Mouse (Mus musculus): ENCODE results near the gene Ric8a.

DNA sequence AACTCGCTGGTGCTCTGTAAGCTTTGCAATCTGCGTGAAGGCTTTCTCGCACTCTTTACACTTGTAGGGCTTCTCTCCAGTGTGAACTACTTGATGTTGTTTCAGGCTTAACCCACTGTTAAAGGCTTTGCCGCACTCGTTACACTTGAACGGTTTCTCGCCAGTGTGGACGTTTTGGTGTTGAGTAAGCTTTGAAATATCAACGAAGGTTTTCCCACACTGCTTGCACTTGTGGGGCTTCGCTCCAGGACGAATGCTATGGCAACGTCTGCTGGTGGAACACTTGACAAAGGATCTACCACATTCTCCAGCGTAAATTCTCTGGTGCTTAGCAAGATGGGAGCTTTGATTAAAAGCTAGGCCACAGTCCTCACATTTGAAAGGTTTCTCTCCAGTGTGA lies 45.0 kb upstream of the Ric8a start:
- TF ChIP-seq CTCF (IDR thresholded peaks at IDR 0.05; ENCODE audit: borderline replicate concordance, extremely low read depth, insufficient read depth, insufficient read length) (no peak), POLR2A (IDR thresholded peaks at IDR 0.05; ENCODE audit: borderline replicate concordance, extremely low read depth, insufficient read depth, insufficient read length, poor library complexity, severe bottlenecking) (no peak)
